Mouse (Mus musculus) hindbrain, embryonic 14.5 days (tissue): ENCODE measurements around the gene Sept4. TPM values are rescaled to one million over a fixed set of nuclear protein-coding genes. Genes with fewer than 3 reads are reported as not detected.

Experiments used
- ATAC-seq: fragments of 200-750 bp; cut with Nextera tagmentation; 2 replicates; pipeline ENCODE4 v1.8.0; 2017; ENCODE audit warnings: moderate number of reproducible peaks, mild to moderate bottlenecking, moderate TSS enrichment, moderate library complexity; ENCODE audit not compliant: low FRiP score
- DNase-seq: peaks from one replicate; pipeline ENCODE4 v3.0.0-alpha.2; 2015; ENCODE audit warnings: low spot score
- H3K27ac ChIP-seq: fragments of 300-500 bp; sonication (generic); 2 replicates; pipeline ENCODE4 v1.5.1; 2014; ENCODE audit warnings: mild to moderate bottlenecking, moderate library complexity
- H3K27me3 ChIP-seq: fragments of 300-500 bp; sonication (generic); 2 replicates; pipeline ENCODE4 v1.6.1; 2014; ENCODE audit warnings: mild to moderate bottlenecking, low read length, mixed read lengths; ENCODE audit not compliant: control insufficient read depth, insufficient read depth
- H3K36me3 ChIP-seq: fragments of 300-500 bp; sonication (generic); replicated peaks from 2 replicates; pipeline ENCODE4 v1.6.1; 2014; ENCODE audit not compliant: control insufficient read depth, insufficient read depth
- H3K4me1 ChIP-seq: fragments of 300-500 bp; sonication (generic); replicated peaks from 2 replicates; pipeline ENCODE4 v1.6.1; 2014; ENCODE audit warnings: antibody characterized with exemption, low read length, mixed read lengths; ENCODE audit not compliant: control insufficient read depth, insufficient read depth
- H3K4me2 ChIP-seq: fragments of 300-500 bp; sonication (generic); replicated peaks from 2 replicates; pipeline ENCODE4 v1.6.1; 2014; ENCODE audit warnings: mild to moderate bottlenecking, moderate library complexity
- H3K4me3 ChIP-seq: fragments of 300-500 bp; sonication (generic); replicated peaks from 2 replicates; pipeline ENCODE4 v1.5.1; 2014; ENCODE audit warnings: mild to moderate bottlenecking, low read length
- H3K9ac ChIP-seq: fragments of 300-500 bp; sonication (generic); 2 replicates; pipeline ENCODE4 v1.6.1; 2014
- H3K9me3 ChIP-seq: fragments of 300-500 bp; sonication (generic); 2 replicates; pipeline ENCODE4 v1.6.1; 2016; ENCODE audit warnings: low read length; ENCODE audit not compliant: control insufficient read depth
- WGBS: fragments of 180-500 bp; shearing (Covaris S2); extraction: QIAGEN DNeasy Blood & Tissue Kit; methylation state at CpG from one replicate; pipeline ENCODE4 v1.1.7; 2014; 5-methylcytosine and 5-hydroxymethylcytosine counted together
- polyA plus RNA-seq: library from polyadenylated mRNA; unstranded; fragments of >200 nt; fragmentation: Nextera tagmentation; extraction: Ambion mirVana; gene quantifications from 2 replicates; pipeline ENCODE4 v1.2.1, GENCODE M21; 2014

Gene Sept4
- polyA plus RNA-seq, 1 experiment from 2014 or later, result 26.2 TPM

- H3K9ac ChIP-seq, result no peak overlapping the region
- 88% methylated on average over 10 of the region's 10 CpGs for WGBS
- no peaks in the 10 kb centered on the region for H3K36me3 ChIP-seq
- no peak for ATAC-seq
- peaks cover 2% of the 10 kb centered on the region for H3K4me1 ChIP-seq
- no peak overlapping the region for H3K27ac ChIP-seq
- no peaks in the 10 kb centered on the region for H3K9me3 ChIP-seq
- H3K27me3 ChIP-seq, result no peaks in the 10 kb centered on the region
- no peak overlapping the region for H3K4me3 ChIP-seq
- no peak for DNase-seq
- H3K4me2 ChIP-seq, result no peak overlapping the region
Measured at GRCm38 (mm10) chr11:87584711-87585505, 16.2 kb downstream of the Sept4 start.

- no peaks in the 10 kb centered on the region for H3K36me3 ChIP-seq
- no peak overlapping the region for H3K4me2 ChIP-seq
- peaks cover 12% of the 10 kb centered on the region for H3K4me1 ChIP-seq
- no peak for ATAC-seq
- H3K27ac ChIP-seq, result no peak overlapping the region
- no peak for DNase-seq
- H3K27me3 ChIP-seq, result no peaks in the 10 kb centered on the region
- no peak overlapping the region for H3K4me3 ChIP-seq
- no peaks in the 10 kb centered on the region for H3K9me3 ChIP-seq
- 91% methylated on average over 5 of the region's 5 CpGs for WGBS
- no peak overlapping the region for H3K9ac ChIP-seq
Measured at GRCm38 (mm10) chr11:87587211-87587874, 18.6 kb downstream of the Sept4 start.

- no peak overlapping the region for H3K4me3 ChIP-seq
- H3K27me3 ChIP-seq, result no peaks in the 10 kb centered on the region
- H3K36me3 ChIP-seq, result no peaks in the 10 kb centered on the region
- no peaks in the 10 kb centered on the region for H3K9me3 ChIP-seq
- H3K9ac ChIP-seq, result 0 out of 2 replicates have a peak overlapping the region, but pooled peaks have one; percentile 84
- 90% methylated on average over 8 of the region's 8 CpGs for WGBS
- ATAC-seq (no peak), DNase-seq (no peak)
- H3K4me2 ChIP-seq, result peak overlapping the region; percentile 76
- H3K27ac ChIP-seq, result no peak overlapping the region
- peaks cover 20% of the 10 kb centered on the region for H3K4me1 ChIP-seq
Measured at GRCm38 (mm10) chr11:87589605-87590004, 20.9 kb downstream of the Sept4 start.

DNA sequence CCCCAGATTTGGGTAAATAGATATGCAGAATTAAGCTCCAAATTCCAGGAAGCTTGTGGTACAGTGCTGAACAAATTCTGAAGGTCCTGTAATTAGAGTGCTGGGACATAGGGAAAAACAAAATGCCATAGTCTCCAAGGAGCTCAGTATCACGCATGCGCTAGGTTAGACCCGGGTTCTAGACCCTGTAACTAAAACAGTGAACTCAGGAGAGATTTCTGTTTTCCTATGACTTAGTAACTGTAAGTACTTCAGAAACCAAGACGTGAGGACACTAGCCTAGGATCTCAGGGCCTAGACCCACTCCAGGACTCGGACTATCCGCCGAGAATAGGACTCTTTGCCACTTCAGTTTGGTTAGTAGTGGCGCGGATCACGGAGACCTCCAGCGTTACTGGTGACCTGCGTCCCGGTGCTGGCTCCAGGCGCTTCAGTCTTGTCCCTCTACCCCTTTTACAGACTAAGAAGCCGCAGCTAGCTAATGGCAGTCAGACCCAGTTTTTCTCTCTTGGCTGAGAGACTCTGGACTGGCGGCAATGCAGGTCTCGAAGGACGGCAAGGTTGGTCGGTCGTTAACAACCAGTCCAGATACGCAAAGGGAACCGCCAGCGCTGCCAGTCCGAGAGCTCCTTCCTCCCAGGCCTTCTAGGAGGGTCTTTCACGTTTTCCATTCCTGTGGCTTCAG is 22.3 kb downstream of the Sept4 start:
- H3K4me2 ChIP-seq, result peak overlapping the region; percentile 76
- peak overlapping the region; percentile 84 for H3K9ac ChIP-seq
- peaks cover 20% of the 10 kb centered on the region for H3K4me1 ChIP-seq
- no peaks in the 10 kb centered on the region for H3K36me3 ChIP-seq
- no peaks in the 10 kb centered on the region for H3K9me3 ChIP-seq
- 3% methylated on average over 25 of the region's 25 CpGs for WGBS
- H3K27ac ChIP-seq, result peak overlapping the region; percentile 92
- ATAC-seq (no peak), DNase-seq (peak; percentile 32)
- no peaks in the 10 kb centered on the region for H3K27me3 ChIP-seq
- peak overlapping the region; percentile 62 for H3K4me3 ChIP-seq

GRCm38 (mm10) chr11:87591526-87592353 is 23.0 kb downstream of the Sept4 start, which contains the start of gene Mtmr4:
Gene Mtmr4, plus strand, starts transcription at chr11:87592162.
- peak within 1 kb of the TSS; percentile 92 for H3K27ac ChIP-seq
- no peaks in the 10 kb centered on the region for H3K36me3 ChIP-seq
- no peaks in the 10 kb centered on the region for H3K27me3 ChIP-seq
- peak within 1 kb of the TSS; percentile 62 for H3K4me3 ChIP-seq
- H3K4me2 ChIP-seq, result peak within 1 kb of the TSS; percentile 81
- DNase-seq (peak; percentile 96), ATAC-seq (peak; percentile 97)
- peak within 1 kb of the TSS; percentile 84 for H3K9ac ChIP-seq
- WGBS, result under 1% methylated on average over 61 of the region's 61 CpGs
- H3K4me1 ChIP-seq, result peaks cover 25% of the 10 kb centered on the region
- no peaks in the 10 kb centered on the region for H3K9me3 ChIP-seq

DNA sequence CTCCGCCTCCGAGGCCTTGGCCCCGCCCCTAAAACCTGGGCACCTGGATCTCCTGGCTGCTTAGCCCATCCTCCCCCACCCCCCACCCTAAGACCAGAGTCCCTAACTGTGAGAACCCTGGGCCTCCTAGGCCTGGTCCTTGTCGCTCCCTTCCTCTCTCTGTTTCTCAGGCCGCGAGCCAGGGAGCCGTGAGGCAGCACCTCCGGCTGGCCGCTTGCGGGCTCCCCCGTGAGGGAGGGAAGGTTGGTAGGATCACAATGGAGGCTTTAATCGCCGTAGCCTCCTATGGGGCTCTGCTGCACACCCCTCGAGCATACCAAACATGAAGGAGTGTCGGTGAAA is 23.6 kb downstream of the Sept4 start:
- peaks cover 3% of the 10 kb centered on the region for H3K36me3 ChIP-seq
- H3K9me3 ChIP-seq, result no peaks in the 10 kb centered on the region
- no peak for DNase-seq
- peaks cover 31% of the 10 kb centered on the region for H3K4me1 ChIP-seq
- 0% methylated on average over 12 of the region's 15 CpGs for WGBS
- peak overlapping the region; percentile 62 for H3K4me3 ChIP-seq
- no peaks in the 10 kb centered on the region for H3K27me3 ChIP-seq
- peak overlapping the region; percentile 91 for H3K27ac ChIP-seq
- no peak for ATAC-seq
- H3K4me2 ChIP-seq, result peak overlapping the region; percentile 81
- peak overlapping the region; percentile 68 for H3K9ac ChIP-seq

DNA sequence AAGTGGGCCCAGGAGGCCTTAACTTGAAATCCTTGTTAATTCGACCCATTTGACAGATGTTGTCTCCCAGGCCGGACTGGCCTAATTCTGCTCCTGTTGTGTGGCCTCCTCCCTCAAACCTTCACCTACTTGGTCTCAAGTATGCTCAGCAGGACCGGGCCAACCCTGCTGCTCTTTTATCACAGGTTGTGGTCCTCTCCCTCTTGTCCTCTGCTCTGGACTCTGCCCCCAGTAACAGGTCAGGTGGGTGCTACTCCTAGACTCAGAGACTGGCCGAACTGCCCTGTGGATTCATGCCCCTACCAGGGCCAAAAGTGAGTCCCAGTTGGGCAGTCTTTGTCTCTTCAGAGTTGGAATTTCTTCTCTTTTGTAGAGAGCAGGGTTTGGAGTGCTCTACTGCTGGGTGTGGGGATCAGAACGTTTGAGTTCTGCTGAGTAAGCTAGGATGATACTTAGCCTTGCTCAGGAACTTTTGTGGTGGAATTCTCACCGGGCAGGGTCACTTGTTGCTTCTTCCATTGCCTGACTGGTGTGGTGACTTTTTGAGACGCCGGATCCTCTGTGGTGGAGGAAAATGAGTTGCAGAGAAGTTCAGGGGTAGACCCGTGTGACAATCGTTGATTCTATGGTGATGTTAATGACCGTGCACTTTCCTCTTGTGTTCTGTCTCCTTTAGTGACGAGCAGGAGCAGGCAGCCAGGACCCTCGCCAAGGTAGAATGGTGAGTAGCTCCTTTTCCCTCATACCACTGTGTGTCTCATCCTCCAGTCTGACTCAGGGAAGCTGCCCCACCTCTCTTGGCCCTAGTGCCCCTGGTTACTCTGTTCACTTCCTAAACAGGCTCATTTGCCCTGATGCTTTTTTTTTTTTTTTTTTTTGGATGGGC is 24.3 kb downstream of the Sept4 start:
- peak overlapping the region; percentile 81 for H3K4me2 ChIP-seq
- H3K27me3 ChIP-seq, result no peaks in the 10 kb centered on the region
- 31% methylated on average over 13 of the region's 13 CpGs for WGBS
- peak overlapping the region; percentile 91; the same call in 1 of the 2 replicates for H3K27ac ChIP-seq
- DNase-seq (no peak), ATAC-seq (no peak)
- no peaks in the 10 kb centered on the region for H3K9me3 ChIP-seq
- H3K4me1 ChIP-seq, result peaks cover 32% of the 10 kb centered on the region
- H3K9ac ChIP-seq, result peak overlapping the region; percentile 68
- peak overlapping the region; percentile 62 for H3K4me3 ChIP-seq
- peaks cover 9% of the 10 kb centered on the region for H3K36me3 ChIP-seq

GRCm38 (mm10) chr11:87595327-87595841 is 26.7 kb downstream of the Sept4 start:
- peaks cover 25% of the 10 kb centered on the region for H3K4me1 ChIP-seq

More at GRCm38 (mm10) chr11:87595327-87595841, 26.7 kb downstream of the Sept4 start:
- Histone ChIP-seq H3K36me3 (peaks cover 33% of the 10 kb centered on the region), H3K27ac (peak overlapping the region; percentile 92), H3K27me3 (no peaks in the 10 kb centered on the region), H3K4me3 (peak overlapping the region; percentile 94), H3K9me3 (no peaks in the 10 kb centered on the region), H3K4me2 (peak overlapping the region; percentile 88), H3K9ac (peak overlapping the region; percentile 99)
- ATAC-seq (peak; percentile 64), DNase-seq (peak; percentile 83)
- under 1% methylated on average over 24 of the region's 37 CpGs for WGBS
